Mouse (Mus musculus): ENCODE results near the gene Rapgef4. TPM values are rescaled to one million over a fixed set of nuclear protein-coding genes. Genes with fewer than 3 reads are reported as not detected.

Rapgef4 gene
- polyA plus RNA-seq, 1 experiment from 2014 or later, result 11.9 TPM

DNA sequence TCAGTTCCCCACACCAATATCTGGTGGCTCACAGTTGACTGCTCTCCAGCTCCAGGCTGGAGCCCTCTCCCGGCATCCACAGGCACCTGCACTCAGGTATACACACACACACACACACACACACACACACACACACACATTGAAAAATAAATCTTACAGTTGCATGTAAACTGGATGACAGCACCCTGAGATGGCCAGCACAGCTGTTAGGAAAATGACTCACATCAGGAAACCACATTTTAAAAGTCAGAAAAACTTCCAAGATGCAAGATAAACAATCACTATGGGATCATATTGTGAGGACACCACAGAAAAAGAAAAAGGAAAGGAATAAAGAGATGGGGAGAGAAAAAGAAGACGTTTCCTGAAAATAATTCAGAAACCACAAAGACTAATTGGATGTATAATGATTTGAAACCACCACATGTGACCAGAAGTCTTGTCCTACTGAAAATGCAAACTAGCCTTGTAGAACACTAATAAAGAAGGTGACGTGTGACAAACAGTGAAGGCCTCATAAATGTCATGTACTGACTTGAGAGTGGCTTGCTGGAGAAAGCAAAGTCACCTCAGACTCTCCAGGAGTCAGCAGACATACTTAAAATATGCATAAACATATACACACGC is 297.3 kb downstream of the Rapgef4 start:
- ATAC-seq (ENCODE audit: insufficient read depth, low FRiP score, low TSS enrichment) (no peak), DNase-seq (ENCODE audit: low spot score) (no peak)
- H3K27ac ChIP-seq (ENCODE audit: low read depth, low read length), result no peak overlapping the region
- H3K4me3 ChIP-seq (ENCODE audit: low read depth, low read length), result no peak overlapping the region
- no peaks in the 10 kb centered on the region for H3K4me1 ChIP-seq (ENCODE audit: control insufficient read depth, insufficient read depth, low read length)
- 86% methylated on average over 4 of the region's 4 CpGs for WGBS
- no peak overlapping the region for H3K4me2 ChIP-seq (ENCODE audit: low read depth)
- H3K27me3 ChIP-seq (ENCODE audit: control insufficient read depth, insufficient read depth, low read length), result no peaks in the 10 kb centered on the region
- no peaks in the 10 kb centered on the region for H3K9me3 ChIP-seq (ENCODE audit: control insufficient read depth, low read length)
- no peaks in the 10 kb centered on the region for H3K36me3 ChIP-seq (ENCODE audit: control insufficient read depth, insufficient read depth, low read length)
- H3K9ac ChIP-seq (ENCODE audit: low read length), result no peak overlapping the region

DNA sequence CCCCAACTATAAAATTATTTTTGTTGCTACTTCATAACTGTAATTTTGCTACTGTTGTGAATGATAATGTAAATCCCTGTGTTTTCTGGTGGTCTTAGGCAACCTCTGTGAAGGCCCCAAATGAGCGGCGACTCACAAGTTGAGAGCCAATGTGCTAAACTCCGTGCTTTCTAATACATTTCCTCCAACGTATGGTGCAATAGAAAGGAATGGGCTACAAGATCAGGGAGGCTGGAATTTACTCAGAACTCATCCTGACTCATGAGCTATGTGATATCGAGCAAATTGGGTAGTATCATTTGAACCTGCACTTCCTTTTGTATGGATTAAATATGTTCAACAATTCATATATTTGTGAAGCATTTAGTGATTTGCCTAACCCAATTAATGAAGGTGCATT is 299.5 kb downstream of the Rapgef4 start:
- WGBS, result 97% methylated on average over 5 of the region's 5 CpGs
- H3K4me3 ChIP-seq (ENCODE audit: low read depth, low read length), result no peak overlapping the region
- ATAC-seq (ENCODE audit: insufficient read depth, low FRiP score, low TSS enrichment) (no peak), DNase-seq (ENCODE audit: low spot score) (no peak)
- H3K27ac ChIP-seq (ENCODE audit: low read depth, low read length), result no peak overlapping the region
- H3K36me3 ChIP-seq (ENCODE audit: control insufficient read depth, insufficient read depth, low read length), result no peaks in the 10 kb centered on the region
- H3K27me3 ChIP-seq (ENCODE audit: control insufficient read depth, insufficient read depth, low read length), result no peaks in the 10 kb centered on the region
- H3K9me3 ChIP-seq (ENCODE audit: control insufficient read depth, low read length), result no peaks in the 10 kb centered on the region
- no peak overlapping the region for H3K9ac ChIP-seq (ENCODE audit: low read length)
- no peak overlapping the region for H3K4me2 ChIP-seq (ENCODE audit: low read depth)
- H3K4me1 ChIP-seq (ENCODE audit: control insufficient read depth, insufficient read depth, low read length), result no peaks in the 10 kb centered on the region

DNA sequence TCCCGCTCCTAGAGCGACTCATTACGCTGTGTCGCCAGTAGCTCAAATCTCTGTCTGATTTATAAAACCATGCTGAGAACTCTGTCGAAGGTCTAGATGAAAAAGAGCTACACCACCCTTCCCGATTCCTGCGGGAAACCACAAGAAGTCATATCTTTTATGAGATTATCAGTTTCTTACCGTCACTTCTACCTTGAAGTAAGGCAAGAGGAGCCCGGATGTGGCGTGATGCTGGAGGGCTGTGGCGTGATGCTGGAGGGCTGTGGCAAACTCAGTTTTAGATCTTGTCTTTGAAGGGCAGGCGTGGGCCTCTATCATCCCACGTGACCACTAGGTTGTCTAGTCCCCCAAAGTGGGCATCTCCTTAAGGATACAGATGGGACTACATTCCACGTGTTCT is 300.9 kb downstream of the Rapgef4 start:
- no peak overlapping the region for H3K4me3 ChIP-seq (ENCODE audit: low read depth, low read length)
- 88% methylated on average over 14 of the region's 14 CpGs for WGBS
- no peak for DNase-seq (ENCODE audit: low spot score)
- no peaks in the 10 kb centered on the region for H3K36me3 ChIP-seq (ENCODE audit: control insufficient read depth, insufficient read depth, low read length)
- no peak overlapping the region for H3K9ac ChIP-seq (ENCODE audit: low read length)
- no peak overlapping the region for H3K4me2 ChIP-seq (ENCODE audit: low read depth)
- H3K27me3 ChIP-seq (ENCODE audit: control insufficient read depth, insufficient read depth, low read length), result no peaks in the 10 kb centered on the region
- ATAC-seq (ENCODE audit: insufficient read depth, low FRiP score, low TSS enrichment), result no peak
- no peaks in the 10 kb centered on the region for H3K9me3 ChIP-seq (ENCODE audit: control insufficient read depth, low read length)
- no peak overlapping the region for H3K27ac ChIP-seq (ENCODE audit: low read depth, low read length)
- no peaks in the 10 kb centered on the region for H3K4me1 ChIP-seq (ENCODE audit: control insufficient read depth, insufficient read depth, low read length)

GRCm38 (mm10) chr2:72282733-72283132 is 301.7 kb downstream of the Rapgef4 start:
- ATAC-seq (ENCODE audit: insufficient read depth, low FRiP score, low TSS enrichment), result no peak
- no peaks in the 10 kb centered on the region for H3K36me3 ChIP-seq (ENCODE audit: control insufficient read depth, insufficient read depth, low read length)
- no peaks in the 10 kb centered on the region for H3K4me1 ChIP-seq (ENCODE audit: control insufficient read depth, insufficient read depth, low read length)
- H3K27me3 ChIP-seq (ENCODE audit: control insufficient read depth, insufficient read depth, low read length), result no peaks in the 10 kb centered on the region
- no peak overlapping the region for H3K4me2 ChIP-seq (ENCODE audit: low read depth)
- no peak overlapping the region for H3K9ac ChIP-seq (ENCODE audit: low read length)
- no peak for DNase-seq (ENCODE audit: low spot score)
- WGBS, result 87% methylated on average over 4 of the region's 4 CpGs
- H3K4me3 ChIP-seq (ENCODE audit: low read depth, low read length), result no peak overlapping the region
- H3K9me3 ChIP-seq (ENCODE audit: control insufficient read depth, low read length), result no peaks in the 10 kb centered on the region
- H3K27ac ChIP-seq (ENCODE audit: low read depth, low read length), result no peak overlapping the region

GRCm38 (mm10) chr2:72284689-72285088 is 303.6 kb downstream of the Rapgef4 start:
- H3K36me3 ChIP-seq (ENCODE audit: control insufficient read depth, insufficient read depth, low read length), result no peaks in the 10 kb centered on the region
- ATAC-seq (ENCODE audit: insufficient read depth, low FRiP score, low TSS enrichment) (no peak), DNase-seq (ENCODE audit: low spot score) (no peak)
- 76% methylated on average over 7 of the region's 7 CpGs for WGBS
- no peak overlapping the region for H3K4me3 ChIP-seq (ENCODE audit: low read depth, low read length)
- H3K27me3 ChIP-seq (ENCODE audit: control insufficient read depth, insufficient read depth, low read length), result no peaks in the 10 kb centered on the region
- H3K4me1 ChIP-seq (ENCODE audit: control insufficient read depth, insufficient read depth, low read length), result no peaks in the 10 kb centered on the region
- no peak overlapping the region for H3K9ac ChIP-seq (ENCODE audit: low read length)
- H3K9me3 ChIP-seq (ENCODE audit: control insufficient read depth, low read length), result no peaks in the 10 kb centered on the region
- H3K4me2 ChIP-seq (ENCODE audit: low read depth), result no peak overlapping the region
- no peak overlapping the region for H3K27ac ChIP-seq (ENCODE audit: low read depth, low read length)

DNA sequence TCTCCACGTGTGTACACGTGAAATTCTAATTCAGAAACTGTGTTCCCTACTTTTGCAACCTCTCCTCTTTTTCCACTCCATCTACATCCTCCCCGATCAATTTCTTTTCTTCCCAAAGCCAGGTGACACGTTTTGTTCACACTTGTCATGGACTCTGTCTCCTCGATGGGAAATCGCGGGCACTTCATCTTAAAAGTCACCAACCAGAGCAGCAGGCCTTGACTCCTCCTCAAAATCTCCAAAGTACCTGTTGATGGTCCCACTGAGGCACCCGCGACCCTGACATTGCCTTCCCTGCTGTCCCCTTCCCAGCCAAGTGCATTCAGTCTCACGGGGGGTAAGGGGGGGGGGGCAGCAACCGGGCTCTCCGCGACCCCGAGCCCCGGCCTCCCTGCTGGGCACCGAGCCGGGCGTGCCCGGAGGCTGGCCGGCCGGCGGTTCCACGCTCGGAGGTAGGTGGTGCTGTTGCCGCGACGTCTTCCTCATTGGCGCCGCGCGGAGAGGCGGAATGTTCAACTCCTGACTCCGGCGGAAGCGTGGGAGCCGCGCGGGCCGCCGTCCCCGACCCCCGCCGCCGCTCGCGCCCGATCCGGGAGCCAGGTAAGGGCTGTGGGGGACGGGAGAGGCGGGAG is 304.3 kb downstream of the Rapgef4 start, which contains the start of gene Map3k20:
Gene Map3k20, plus strand, starts transcription at position 382 of the 632 bp plus-strand sequence.
- peak; percentile 80 for DNase-seq (ENCODE audit: low spot score)
- H3K9me3 ChIP-seq (ENCODE audit: control insufficient read depth, low read length), result no peaks in the 10 kb centered on the region
- H3K4me1 ChIP-seq (ENCODE audit: control insufficient read depth, insufficient read depth, low read length), result no peaks in the 10 kb centered on the region
- ATAC-seq (ENCODE audit: insufficient read depth, low FRiP score, low TSS enrichment), result peak; percentile 83
- peak within 1 kb of the TSS; percentile 81 for H3K4me3 ChIP-seq (ENCODE audit: low read depth, low read length)
- no peak within 1 kb of the TSS for H3K27ac ChIP-seq (ENCODE audit: low read depth, low read length)
- H3K9ac ChIP-seq (ENCODE audit: low read length), result peak within 1 kb of the TSS; percentile 89
- peak within 1 kb of the TSS; percentile 92 for H3K4me2 ChIP-seq (ENCODE audit: low read depth)
- H3K27me3 ChIP-seq (ENCODE audit: control insufficient read depth, insufficient read depth, low read length), result no peaks in the 10 kb centered on the region
- 2% methylated on average over 49 of the region's 50 CpGs for WGBS
- no peaks in the 10 kb centered on the region for H3K36me3 ChIP-seq (ENCODE audit: control insufficient read depth, insufficient read depth, low read length)

DNA sequence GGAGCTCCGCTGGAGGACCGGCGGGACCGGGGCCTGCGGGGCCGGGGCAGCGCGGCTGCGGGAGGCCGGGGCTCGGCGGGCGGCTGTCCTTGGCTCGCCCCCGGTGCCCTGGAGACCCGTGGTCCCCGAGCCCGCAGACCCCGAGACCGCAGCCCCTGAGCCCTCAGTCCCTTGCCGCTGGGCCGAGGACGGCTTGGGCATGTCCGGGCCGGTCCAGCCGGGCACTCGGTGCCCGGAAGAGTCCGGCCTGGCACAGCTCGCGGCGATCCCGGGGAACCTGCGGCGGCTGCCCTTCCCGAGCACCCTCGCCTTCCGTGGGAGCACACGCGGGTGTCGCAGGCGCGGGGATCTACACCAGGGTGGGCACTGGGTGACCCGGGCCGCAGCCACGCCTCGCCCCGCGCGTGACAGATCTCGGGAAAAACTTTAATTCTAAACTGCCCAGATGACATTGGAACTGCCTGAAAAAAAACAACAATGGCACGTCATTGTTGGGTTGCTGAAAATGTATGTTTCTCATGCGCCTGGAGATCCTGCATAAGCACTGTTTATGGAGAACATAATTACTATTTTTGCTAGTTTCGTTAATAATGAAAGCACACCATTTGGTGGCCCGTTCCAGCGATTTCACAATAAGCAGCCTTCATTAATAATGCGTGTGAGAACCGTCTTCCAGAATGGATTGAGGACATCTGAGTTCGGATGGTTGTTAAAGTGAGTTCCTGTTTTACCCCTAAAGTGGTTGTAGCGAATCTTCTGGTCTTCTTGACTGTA is 305.0 kb downstream of the Rapgef4 start:
- peak; percentile 65 for ATAC-seq (ENCODE audit: insufficient read depth, low FRiP score, low TSS enrichment)
- no peak for DNase-seq (ENCODE audit: low spot score)

DNA sequence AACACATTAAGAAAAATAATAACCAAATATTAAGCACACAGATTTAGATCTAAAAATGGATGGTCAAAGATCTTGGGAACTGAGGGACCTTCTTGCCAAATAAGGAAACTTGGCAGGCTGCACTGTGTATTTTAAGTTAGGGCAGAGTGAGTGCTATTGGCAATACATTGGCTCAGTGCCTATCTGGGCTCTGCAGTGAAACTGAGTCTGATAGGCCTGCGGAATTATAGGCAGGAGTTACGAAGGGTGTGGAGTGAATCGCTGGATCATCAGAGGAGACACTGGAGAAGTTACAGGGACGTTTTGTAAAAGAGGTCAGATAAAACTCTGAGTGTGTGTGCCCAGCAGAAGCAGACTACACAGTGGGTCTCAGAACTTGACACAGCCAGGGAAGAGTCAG is 306.1 kb downstream of the Rapgef4 start:
- Histone ChIP-seq H3K9ac (ENCODE audit: low read length) (no peak overlapping the region), H3K4me2 (ENCODE audit: low read depth) (no peak overlapping the region), H3K9me3 (ENCODE audit: control insufficient read depth, low read length) (no peaks in the 10 kb centered on the region), H3K27ac (ENCODE audit: low read depth, low read length) (no peak overlapping the region), H3K27me3 (ENCODE audit: control insufficient read depth, insufficient read depth, low read length) (no peaks in the 10 kb centered on the region), H3K4me1 (ENCODE audit: control insufficient read depth, insufficient read depth, low read length) (no peaks in the 10 kb centered on the region), H3K36me3 (ENCODE audit: control insufficient read depth, insufficient read depth, low read length) (no peaks in the 10 kb centered on the region), H3K4me3 (ENCODE audit: low read depth, low read length) (no peak overlapping the region)
- 69% methylated on average over 4 of the region's 4 CpGs for WGBS
- no peak for DNase-seq (ENCODE audit: low spot score)
- ATAC-seq (ENCODE audit: insufficient read depth, low FRiP score, low TSS enrichment), result no peak

More for the DNA sequence above, 305.0 kb downstream of the Rapgef4 start:
- Histone ChIP-seq H3K4me1 (ENCODE audit: control insufficient read depth, insufficient read depth, low read length) (no peaks in the 10 kb centered on the region), H3K4me3 (ENCODE audit: low read depth, low read length) (peak overlapping the region; percentile 81), H3K36me3 (ENCODE audit: control insufficient read depth, insufficient read depth, low read length) (no peaks in the 10 kb centered on the region), H3K4me2 (ENCODE audit: low read depth) (peak overlapping the region; percentile 92), H3K9ac (ENCODE audit: low read length) (peak overlapping the region; percentile 89), H3K27ac (ENCODE audit: low read depth, low read length) (no peak overlapping the region), H3K9me3 (ENCODE audit: control insufficient read depth, low read length) (no peaks in the 10 kb centered on the region), H3K27me3 (ENCODE audit: control insufficient read depth, insufficient read depth, low read length) (no peaks in the 10 kb centered on the region)
- WGBS, result 1% methylated on average over 55 of the region's 60 CpGs
